Mouse (Mus musculus) urinary bladder, adult 18-20 months (tissue): ENCODE results near the gene Arsb.

Experiments used
- DNase-seq, 2 experiments: peaks; one replicate each; pipeline ENCODE4 v3.0.0; 2022; ENCODE audit warnings: low spot score in 2 of 2, mixed read lengths in 2 of 2

Gene Arsb

GRCm38 (mm10) chr13:93771588-93772278 is at the start of gene Arsb:
Gene Arsb, plus strand, starts transcription at chr13:93771630.
- DNase-seq = peak; percentile 78 to 81

GRCm38 (mm10) chr13:93721916-93722315 is 49.5 kb upstream of the Arsb start:
- DNase-seq = no peak

- DNase-seq = no peak
These were observed 48.0 kb upstream of the Arsb start for GRCm38 (mm10) chr13:93723455-93723854.

- DNase-seq = no peak
These were observed 47.2 kb upstream of the Arsb start for GRCm38 (mm10) chr13:93724206-93724605.

GRCm38 (mm10) chr13:93735131-93735636 is 36.2 kb upstream of the Arsb start:
- DNase-seq = no peak

- DNase-seq = no peak
These were observed 27.3 kb upstream of the Arsb start for GRCm38 (mm10) chr13:93744118-93744517.

- DNase-seq = no peak
These were observed 18.6 kb upstream of the Arsb start for GRCm38 (mm10) chr13:93752597-93753400.

- no peak for DNase-seq
These were observed 16.3 kb upstream of the Arsb start for GRCm38 (mm10) chr13:93755084-93755483.

GRCm38 (mm10) chr13:93756674-93757073 is 14.8 kb upstream of the Arsb start:
- no peak for DNase-seq

- DNase-seq = no peak
These were observed 13.9 kb upstream of the Arsb start for GRCm38 (mm10) chr13:93757514-93757913.

GRCm38 (mm10) chr13:93758149-93758898 is 13.1 kb upstream of the Arsb start:
- no peak for DNase-seq

GRCm38 (mm10) chr13:93761831-93762230 is 9.6 kb upstream of the Arsb start:
- DNase-seq = no peak

GRCm38 (mm10) chr13:93762879-93763278 is 8.6 kb upstream of the Arsb start:
- no peak for DNase-seq

GRCm38 (mm10) chr13:93764321-93764973 is 7.0 kb upstream of the Arsb start:
- no peak for DNase-seq

GRCm38 (mm10) chr13:93771031-93771587 is 321 bp upstream of the Arsb start:
- DNase-seq = no peak

- no peak for DNase-seq
These were observed 828 bp downstream of the Arsb start for GRCm38 (mm10) chr13:93772279-93772636.

GRCm38 (mm10) chr13:93772861-93773260 is 1.4 kb downstream of the Arsb start:
- DNase-seq = no peak

- no peak for DNase-seq
These were observed 2.4 kb downstream of the Arsb start for GRCm38 (mm10) chr13:93773704-93774315.

- DNase-seq = no peak
These were observed 11.4 kb downstream of the Arsb start for GRCm38 (mm10) chr13:93782823-93783222.

- no peak for DNase-seq
These were observed 13.9 kb downstream of the Arsb start for GRCm38 (mm10) chr13:93785329-93785728.

GRCm38 (mm10) chr13:93786051-93786450 is 14.6 kb downstream of the Arsb start:
- DNase-seq = no peak
